13 mouse cellular contexts compared by ENCODE assay signal in the genomic region with DNA sequence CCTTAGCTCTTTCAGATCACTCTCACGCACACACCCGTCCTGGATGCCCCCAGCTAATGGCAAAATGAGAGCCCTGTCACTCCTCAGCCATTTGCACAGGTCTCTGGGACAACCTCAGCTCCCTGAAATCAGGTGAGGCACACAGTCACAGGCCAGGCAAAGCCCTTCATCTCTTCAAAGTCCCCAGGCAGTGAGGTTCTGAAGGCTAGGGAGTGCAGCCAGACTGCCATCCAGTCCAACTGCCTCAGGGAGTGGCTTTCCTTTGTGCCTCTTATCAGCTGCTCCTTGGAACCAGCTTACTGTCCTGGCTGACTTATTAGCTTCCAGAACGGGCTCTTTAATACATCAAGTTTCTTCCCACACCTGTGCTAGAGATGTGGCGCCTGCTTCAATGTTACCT. TPM values are rescaled to one million over a fixed set of nuclear protein-coding genes. Genes with fewer than 3 reads are reported as not detected.
DNase-seq lines count a peak whose midpoint lies in the region; ATAC-seq and TF ChIP-seq lines count a peak whose summit lies in the region.
"Had no signal": no experiment of that assay in that cellular context is flagged by ENCODE, and none has a peak within 500 bp of the region (broad histone marks: within the 10 kb centered on the region; RNA-seq: fewer than 3 reads in every experiment).

No protein-coding gene starts in this region.

- H3K4me1 ChIP-seq in embryonic facial prominence, embryonic 13.5 days, result peaks cover 37% of the 10 kb centered on the region
- peaks cover 35% of the 10 kb centered on the region for H3K4me1 ChIP-seq in embryonic facial prominence, embryonic 10.5 days
- H3K4me1 ChIP-seq in testis, adult 2 months (ENCODE audit: control insufficient read depth, insufficient read depth, low read length), result peaks cover 12% of the 10 kb centered on the region
- peaks cover 63% of the 10 kb centered on the region for H3K4me1 ChIP-seq in midbrain, embryonic 13.5 days (replicated peaks)

- H3K4me2 ChIP-seq in embryonic facial prominence, embryonic 13.5 days, result no peak overlapping the region
- H3K4me2 ChIP-seq in midbrain, embryonic 13.5 days (replicated peaks), result peak overlapping the region; percentile 9; the same call in 1 of the 2 replicates

- 0 out of 2 replicates have a peak overlapping the region, but pooled peaks have one; percentile 27 for H3K9ac ChIP-seq in embryonic facial prominence, embryonic 13.5 days
- peak overlapping the region; percentile 33 for H3K9ac ChIP-seq in midbrain, embryonic 13.5 days (replicated peaks)

- ATAC-seq in embryonic facial prominence, embryonic 13.5 days (ENCODE audit: insufficient number of reproducible peaks, insufficient read depth, low FRiP score, low TSS enrichment, low read depth), result no peak
- ATAC-seq in midbrain, embryonic 13.5 days, result no peak

- H3K9me3 ChIP-seq in embryonic facial prominence, embryonic 13.5 days, result no peaks in the 10 kb centered on the region
- no peaks in the 10 kb centered on the region for H3K9me3 ChIP-seq in embryonic facial prominence, embryonic 10.5 days
- no peaks in the 10 kb centered on the region for H3K9me3 ChIP-seq in midbrain, embryonic 13.5 days

- DNase-seq in embryonic facial prominence, embryonic 10.5 days (ENCODE audit: low spot score), result no peak
- no peak for DNase-seq in testis, postnatal 10 days (ENCODE audit: low spot score)
- DNase-seq in cerebellum, adult 18-20 months, result no peak
- DNase-seq in cerebellum, adult 11-12 months, result no peak
- no peak for DNase-seq in ovary, postnatal 10 days (ENCODE audit: low spot score)
- DNase-seq: adrenal gland, adult 8-10 months; kidney, adult 9 months; lung, adult 18-20 months; thymus, adult 2 months had no signal

- TF ChIP-seq CTCF in testis, adult 2 months (IDR thresholded peaks at IDR 0.05; ENCODE audit: control insufficient read depth, insufficient read depth, insufficient replicate concordance, low read depth, low read length), result no peak

- WGBS in embryonic facial prominence, embryonic 13.5 days, result 78% methylated on average over 4 of the region's 4 CpGs
- 85% methylated on average over 4 of the region's 4 CpGs for WGBS in embryonic facial prominence, embryonic 10.5 days
- 82% methylated on average over 4 of the region's 4 CpGs for WGBS in midbrain, embryonic 13.5 days

- H3K27me3 ChIP-seq in embryonic facial prominence, embryonic 13.5 days, result no peaks in the 10 kb centered on the region
- H3K27me3 ChIP-seq in embryonic facial prominence, embryonic 10.5 days (replicated peaks; ENCODE audit: low read depth, poor library complexity, severe bottlenecking), result no peaks in the 10 kb centered on the region
- no peaks in the 10 kb centered on the region for H3K27me3 ChIP-seq in testis, adult 2 months (ENCODE audit: control insufficient read depth, insufficient read depth, low read length)
- H3K27me3 ChIP-seq in midbrain, embryonic 13.5 days, result no peaks in the 10 kb centered on the region

- no peak for TF ChIP-seq POLR2A in testis, adult 2 months (IDR thresholded peaks at IDR 0.05; ENCODE audit: control insufficient read depth, low read depth, low read length)

- H3K36me3 ChIP-seq in embryonic facial prominence, embryonic 13.5 days, result peaks cover 54% of the 10 kb centered on the region
- peaks cover 100% of the 10 kb centered on the region for H3K36me3 ChIP-seq in embryonic facial prominence, embryonic 10.5 days (replicated peaks)
- H3K36me3 ChIP-seq in testis, adult 2 months (ENCODE audit: control insufficient read depth, insufficient read depth, low read length), result no peaks in the 10 kb centered on the region
- H3K36me3 ChIP-seq in midbrain, embryonic 13.5 days, result peaks cover 60% of the 10 kb centered on the region

- H3K27ac ChIP-seq in embryonic facial prominence, embryonic 13.5 days, result no peak overlapping the region
- no peak overlapping the region for H3K27ac ChIP-seq in embryonic facial prominence, embryonic 10.5 days (replicated peaks)
- 0 out of 2 replicates have a peak overlapping the region, but pooled peaks have one; percentile 23 for H3K27ac ChIP-seq in testis, adult 2 months (ENCODE audit: control insufficient read depth, insufficient read depth, low read depth, low read length)
- 0 out of 2 replicates have a peak overlapping the region, but pooled peaks have one; percentile 14 for H3K27ac ChIP-seq in midbrain, embryonic 13.5 days
- H3K27ac ChIP-seq: left cerebral cortex, adult 2 months had no signal

- H3K4me3 ChIP-seq in embryonic facial prominence, embryonic 13.5 days, result no peak overlapping the region
- no peak overlapping the region for H3K4me3 ChIP-seq in embryonic facial prominence, embryonic 10.5 days
- H3K4me3 ChIP-seq in testis, adult 2 months (ENCODE audit: control insufficient read depth, low read depth, low read length), result no peak overlapping the region
- no peak overlapping the region for H3K4me3 ChIP-seq in midbrain, embryonic 13.5 days (replicated peaks)
- H3K4me3 ChIP-seq: left cerebral cortex, adult 2 months had no signal

RNA-seq across cellular contexts. Expression of gene Fads2, which starts 6.9 kb away (rescaled TPM):
- polyA plus RNA-seq in embryonic facial prominence, embryonic 13.5 days (2015; fragmentation: Nextera tagmentation; extraction: Ambion mirVana), result 70.0 and 79.8 TPM in 2 replicates
- polyA plus RNA-seq in embryonic facial prominence, embryonic 10.5 days (2016; fragmentation: Nextera tagmentation; extraction: Ambion mirVana), result 160 and 165 TPM in 2 replicates
- 91.5 and 97.5 TPM in 2 replicates for polyA plus RNA-seq in testis, adult 2 months (2012; rRNA removed)
- 169 and 173 TPM in 2 replicates for polyA plus RNA-seq in midbrain, embryonic 13.5 days (2015; fragmentation: Nextera tagmentation; extraction: Ambion mirVana)

RNA-seq across cellular contexts. Expression of gene Fads3, which starts 53.3 kb away (rescaled TPM):
- polyA plus RNA-seq in embryonic facial prominence, embryonic 13.5 days (2015; fragmentation: Nextera tagmentation; extraction: Ambion mirVana), result 8.6 and 10.0 TPM in 2 replicates
- 4.0 and 4.3 TPM in 2 replicates for polyA plus RNA-seq in embryonic facial prominence, embryonic 10.5 days (2016; fragmentation: Nextera tagmentation; extraction: Ambion mirVana)
- 7.6 and 12.0 TPM in 2 replicates for polyA plus RNA-seq in testis, adult 2 months (2012; rRNA removed)
- polyA plus RNA-seq in midbrain, embryonic 13.5 days (2015; fragmentation: Nextera tagmentation; extraction: Ambion mirVana), result 8.7 and 9.1 TPM in 2 replicates

Comparison
In these comparisons a context has a peak if more than half of its experiments do, and no peak if none do; other contexts are left out.
1. H3K27ac ChIP-seq: peak in testis, adult 2 months (single experiment) and midbrain, embryonic 13.5 days (single experiment); none in embryonic facial prominence, embryonic 13.5 days (single experiment) and embryonic facial prominence, embryonic 10.5 days (single experiment).